In the genomic region with DNA sequence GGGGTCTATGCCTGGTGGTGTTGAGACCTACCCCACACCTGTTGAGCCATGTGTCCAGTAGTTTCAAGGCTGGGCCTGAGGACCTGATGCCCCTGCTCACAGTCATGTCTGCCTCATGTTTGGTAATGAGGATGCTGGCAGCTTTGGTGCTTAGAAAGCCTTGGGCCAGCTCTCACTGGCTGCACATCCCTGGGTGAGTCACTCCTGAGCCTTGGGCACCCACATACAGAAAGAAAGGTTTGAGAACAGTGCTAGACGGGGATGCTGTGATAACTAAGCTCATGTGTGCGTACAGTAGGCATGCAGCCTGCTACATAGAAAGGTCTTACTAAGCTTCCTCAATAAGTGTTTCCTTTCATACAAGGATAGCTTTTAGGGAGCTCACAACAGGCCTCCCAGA, we compare ENCODE assay signal across 11 mouse cellular contexts. TPM values are rescaled to one million over a fixed set of nuclear protein-coding genes. Genes with fewer than 3 reads are reported as not detected.
DNase-seq lines count a peak whose midpoint lies in the region; ATAC-seq and TF ChIP-seq lines count a peak whose summit lies in the region.
"Had no signal": no experiment of that assay in that cellular context is flagged by ENCODE, and none has a peak within 500 bp of the region (broad histone marks: within the 10 kb centered on the region; RNA-seq: fewer than 3 reads in every experiment).

No protein-coding gene starts in this region.

- intact Hi-C loops in left cerebral cortex, postnatal 10 days (cut with DNase I), result no loop called here

- 97% methylated on average over 2 of the region's 2 CpGs for WGBS in forebrain, embryonic 10.5 days
- WGBS in forebrain, embryonic 12.5 days, result 95% methylated on average over 2 of the region's 2 CpGs
- WGBS in kidney, postnatal 0 days, result 95% methylated on average over 2 of the region's 2 CpGs
- whole genome bisulfite sequencing in kidney, embryonic 14.5 days, result 93% methylated on average over 2 of the region's 2 CpGs
- WGBS in embryonic facial prominence, embryonic 13.5 days, result 92% methylated on average over 2 of the region's 2 CpGs

- H3K9me3 ChIP-seq in forebrain, embryonic 10.5 days, result no peaks in the 10 kb centered on the region
- no peaks in the 10 kb centered on the region for H3K9me3 ChIP-seq in forebrain, embryonic 12.5 days
- H3K9me3 ChIP-seq in kidney, postnatal 0 days (replicated peaks; ENCODE audit: low read length), result no peaks in the 10 kb centered on the region
- no peaks in the 10 kb centered on the region for H3K9me3 ChIP-seq in kidney, embryonic 14.5 days (ENCODE audit: control insufficient read depth, low read length)
- H3K9me3 ChIP-seq in embryonic facial prominence, embryonic 13.5 days, result no peaks in the 10 kb centered on the region

- no peak for ATAC-seq in forebrain, embryonic 12.5 days (ENCODE audit: low FRiP score)
- ATAC-seq in kidney, postnatal 0 days (replicated peaks; ENCODE audit: low FRiP score, low read depth), result no peak
- no peak for ATAC-seq in kidney, embryonic 14.5 days (ENCODE audit: low FRiP score, low TSS enrichment)
- ATAC-seq in embryonic facial prominence, embryonic 13.5 days (ENCODE audit: insufficient number of reproducible peaks, insufficient read depth, low FRiP score, low TSS enrichment, low read depth), result no peak

- no peak overlapping the region for H3K4me2 ChIP-seq in forebrain, embryonic 12.5 days
- H3K4me2 ChIP-seq in kidney, postnatal 0 days (ENCODE audit: low read length), result no peak overlapping the region
- H3K4me2 ChIP-seq in kidney, embryonic 14.5 days (replicated peaks; ENCODE audit: low read depth, low read length), result no peak overlapping the region
- no peak overlapping the region for H3K4me2 ChIP-seq in embryonic facial prominence, embryonic 13.5 days
- H3K4me2 ChIP-seq: heart, embryonic 11.5 days had no signal

- H3K27ac ChIP-seq in forebrain, embryonic 10.5 days, result 0 out of 2 replicates have a peak overlapping the region, but pooled peaks have one; percentile 48
- H3K27ac ChIP-seq in forebrain, embryonic 12.5 days, result no peak overlapping the region
- H3K27ac ChIP-seq in kidney, postnatal 0 days, result peak overlapping the region; percentile 25; the same call in 1 of the 2 replicates
- H3K27ac ChIP-seq in kidney, embryonic 14.5 days (ENCODE audit: low read depth, low read length), result no peak overlapping the region
- 0 out of 2 replicates have a peak overlapping the region, but pooled peaks have one; percentile 2 for H3K27ac ChIP-seq in embryonic facial prominence, embryonic 13.5 days
- H3K27ac ChIP-seq: liver, embryonic 14.5 days had no signal

- H3K4me1 ChIP-seq in forebrain, embryonic 10.5 days, result peaks cover 40% of the 10 kb centered on the region
- peaks cover 3% of the 10 kb centered on the region; the same call in 1 of the 2 replicates for H3K4me1 ChIP-seq in forebrain, embryonic 12.5 days
- H3K4me1 ChIP-seq in kidney, postnatal 0 days (replicated peaks; ENCODE audit: insufficient read depth, low read length), result peaks cover 46% of the 10 kb centered on the region
- peaks cover 29% of the 10 kb centered on the region for H3K4me1 ChIP-seq in kidney, embryonic 14.5 days (ENCODE audit: control insufficient read depth, insufficient read depth, low read length)
- H3K4me1 ChIP-seq in embryonic facial prominence, embryonic 13.5 days, result peaks cover 41% of the 10 kb centered on the region

- H3K4me3 ChIP-seq in forebrain, embryonic 10.5 days, result no peak overlapping the region
- H3K4me3 ChIP-seq in forebrain, embryonic 12.5 days (replicated peaks), result no peak overlapping the region
- H3K4me3 ChIP-seq in kidney, postnatal 0 days (replicated peaks; ENCODE audit: low read depth, low read length), result no peak overlapping the region
- no peak overlapping the region for H3K4me3 ChIP-seq in kidney, embryonic 14.5 days (ENCODE audit: low read length)
- H3K4me3 ChIP-seq in embryonic facial prominence, embryonic 13.5 days, result no peak overlapping the region

- TF ChIP-seq CTCF in kidney, postnatal 0 days (IDR thresholded peaks at IDR 0.05; ENCODE audit: low read depth), result no peak

- H3K27me3 ChIP-seq in forebrain, embryonic 10.5 days (ENCODE audit: poor library complexity, severe bottlenecking), result no peaks in the 10 kb centered on the region
- H3K27me3 ChIP-seq in forebrain, embryonic 12.5 days, result no peaks in the 10 kb centered on the region
- H3K27me3 ChIP-seq in kidney, postnatal 0 days (ENCODE audit: insufficient read depth, low read length), result no peaks in the 10 kb centered on the region
- H3K27me3 ChIP-seq in kidney, embryonic 14.5 days (ENCODE audit: control insufficient read depth, insufficient read depth, low read length), result no peaks in the 10 kb centered on the region
- no peaks in the 10 kb centered on the region for H3K27me3 ChIP-seq in embryonic facial prominence, embryonic 13.5 days

- no peaks in the 10 kb centered on the region for H3K36me3 ChIP-seq in forebrain, embryonic 10.5 days (replicated peaks)
- 0 out of 2 replicates have a peak, but pooled peaks cover 5% of the 10 kb centered on the region for H3K36me3 ChIP-seq in forebrain, embryonic 12.5 days (replicated peaks)
- H3K36me3 ChIP-seq in kidney, postnatal 0 days (ENCODE audit: insufficient read depth, low read length), result no peaks in the 10 kb centered on the region; the same call in 1 of the 2 replicates
- 0 out of 2 replicates have a peak, but pooled peaks cover 3% of the 10 kb centered on the region for H3K36me3 ChIP-seq in kidney, embryonic 14.5 days (ENCODE audit: control insufficient read depth, insufficient read depth, low read length)
- H3K36me3 ChIP-seq in embryonic facial prominence, embryonic 13.5 days, result peaks cover 20% of the 10 kb centered on the region; the same call in 1 of the 2 replicates

- no peak for DNase-seq in forebrain, embryonic 10.5 days (ENCODE audit: extremely low spot score, low spot score)
- DNase-seq in kidney, postnatal 0 days (ENCODE audit: low spot score), result no peak
- peak; percentile 52 for DNase-seq in NIH3T3 (ENCODE audit: low read depth)
- no peak for DNase-seq in spleen, adult 18-20 months
- no peak for DNase-seq in left cerebral cortex, postnatal 10 days (ENCODE audit: extremely low spot score in 1 of 2, low spot score in 2 of 2)
- DNase-seq: cerebellum, adult 9-11 months had no signal

- H3K9ac ChIP-seq in forebrain, embryonic 12.5 days, result no peak overlapping the region
- H3K9ac ChIP-seq in kidney, postnatal 0 days (ENCODE audit: low read depth, low read length), result no peak overlapping the region
- H3K9ac ChIP-seq in kidney, embryonic 14.5 days (ENCODE audit: low read depth, low read length), result no peak overlapping the region
- no peak overlapping the region for H3K9ac ChIP-seq in embryonic facial prominence, embryonic 13.5 days
- H3K9ac ChIP-seq: liver, embryonic 14.5 days had no signal

RNA-seq across cellular contexts. Expression of gene Ypel2, which starts 40.8 kb away (rescaled TPM):
- 2.9 and 3.2 TPM in 2 replicates for polyA plus RNA-seq in forebrain, embryonic 10.5 days (2016; fragmentation: Nextera tagmentation; extraction: Ambion mirVana)
- 8.1 and 8.3 TPM in 2 replicates for polyA plus RNA-seq in forebrain, embryonic 12.5 days (2016; fragmentation: Nextera tagmentation; extraction: Ambion mirVana)
- 10.6 and 11.1 TPM in 2 replicates for polyA plus RNA-seq in kidney, postnatal 0 days (2015; fragmentation: Nextera tagmentation; extraction: Ambion mirVana)
- 7.9 and 9.1 TPM in 2 replicates for polyA plus RNA-seq in kidney, embryonic 14.5 days (2014; fragmentation: Nextera tagmentation; extraction: Ambion mirVana)
- polyA plus RNA-seq in embryonic facial prominence, embryonic 13.5 days (2015; fragmentation: Nextera tagmentation; extraction: Ambion mirVana), result 12.2 and 14.6 TPM in 2 replicates
- total RNA-seq in left cerebral cortex, postnatal 10 days (2021), result 10 to 100 TPM; 21.4 to 22.4 TPM

Comparison
In these comparisons a context has a peak if more than half of its experiments do, and no peak if none do; other contexts are left out.
1. H3K27ac ChIP-seq: peak in forebrain, embryonic 10.5 days (single experiment), kidney, postnatal 0 days (single experiment) and embryonic facial prominence, embryonic 13.5 days (single experiment); none in forebrain, embryonic 12.5 days (single experiment) and kidney, embryonic 14.5 days (single experiment).